Mouse (Mus musculus): ENCODE measurements around the gene Ssxb10. TPM values are rescaled to one million over a fixed set of nuclear protein-coding genes. Genes with fewer than 3 reads are reported as not detected.

The Ssxb10 gene
- polyA plus RNA-seq (2014; fragmentation: Illumina TruSeq; extraction: RNeasy Lipid Tissue Mini Kit (QIAGEN cat#74804); ENCODE audit: low read depth, low replicate concordance): not detected

GRCm38 (mm10) chrX:8327124-8327523 is at the start of gene Ssxb10:
TSS of gene Ssxb10 (plus strand) at chrX:8327424.

GRCm38 (mm10) chrX:8366678-8367077 is 39.5 kb downstream of the Ssxb10 start, which contains the start of gene Ssxb9:
TSS of gene Ssxb9 (plus strand) at chrX:8366978.

Other genes starting within 250 kb of the Ssxb10 start
- 1.2 TPM for gene Was, start 236.9 kb upstream of the Ssxb10 start, polyA plus RNA-seq (2014; fragmentation: Illumina TruSeq; extraction: RNeasy Lipid Tissue Mini Kit (QIAGEN cat#74804); ENCODE audit: low read depth, low replicate concordance)
- gene Wdr13, start 194.5 kb upstream of the Ssxb10 start, polyA plus RNA-seq (2014; fragmentation: Illumina TruSeq; extraction: RNeasy Lipid Tissue Mini Kit (QIAGEN cat#74804); ENCODE audit: low read depth, low replicate concordance): 40.6 TPM
- gene Rbm3, start 181.5 kb upstream of the Ssxb10 start, polyA plus RNA-seq (2014; fragmentation: Illumina TruSeq; extraction: RNeasy Lipid Tissue Mini Kit (QIAGEN cat#74804); ENCODE audit: low read depth, low replicate concordance): 112 TPM
- gene Tbc1d25, start 151.2 kb upstream of the Ssxb10 start, polyA plus RNA-seq (2014; fragmentation: Illumina TruSeq; extraction: RNeasy Lipid Tissue Mini Kit (QIAGEN cat#74804); ENCODE audit: low read depth, low replicate concordance): 3.8 TPM
- 18.6 TPM for gene Ebp, start 133.9 kb upstream of the Ssxb10 start, polyA plus RNA-seq (2014; fragmentation: Illumina TruSeq; extraction: RNeasy Lipid Tissue Mini Kit (QIAGEN cat#74804); ENCODE audit: low read depth, low replicate concordance)
- gene Porcn, start 120.9 kb upstream of the Ssxb10 start, polyA plus RNA-seq (2014; fragmentation: Illumina TruSeq; extraction: RNeasy Lipid Tissue Mini Kit (QIAGEN cat#74804); ENCODE audit: low read depth, low replicate concordance): 4.7 TPM
- 12.9 TPM for gene Ftsj1, start 75.0 kb upstream of the Ssxb10 start, polyA plus RNA-seq (2014; fragmentation: Illumina TruSeq; extraction: RNeasy Lipid Tissue Mini Kit (QIAGEN cat#74804); ENCODE audit: low read depth, low replicate concordance)
- gene Slc38a5, start 56.3 kb upstream of the Ssxb10 start, polyA plus RNA-seq (2014; fragmentation: Illumina TruSeq; extraction: RNeasy Lipid Tissue Mini Kit (QIAGEN cat#74804); ENCODE audit: low read depth, low replicate concordance): not detected
- gene Ssxb9, start 39.6 kb downstream of the Ssxb10 start, polyA plus RNA-seq (2014; fragmentation: Illumina TruSeq; extraction: RNeasy Lipid Tissue Mini Kit (QIAGEN cat#74804); ENCODE audit: low read depth, low replicate concordance): not detected
- not detected for gene Ssxb1, start 85.9 kb downstream of the Ssxb10 start, polyA plus RNA-seq (2014; fragmentation: Illumina TruSeq; extraction: RNeasy Lipid Tissue Mini Kit (QIAGEN cat#74804); ENCODE audit: low read depth, low replicate concordance)
- not detected for gene Ssxb2, start 134.3 kb downstream of the Ssxb10 start, polyA plus RNA-seq (2014; fragmentation: Illumina TruSeq; extraction: RNeasy Lipid Tissue Mini Kit (QIAGEN cat#74804); ENCODE audit: low read depth, low replicate concordance)
- gene Gm14459, start 197.5 kb downstream of the Ssxb10 start, polyA plus RNA-seq (2014; fragmentation: Illumina TruSeq; extraction: RNeasy Lipid Tissue Mini Kit (QIAGEN cat#74804); ENCODE audit: low read depth, low replicate concordance): not detected
- not detected for gene Ssxb6, start 220.8 kb downstream of the Ssxb10 start, polyA plus RNA-seq (2014; fragmentation: Illumina TruSeq; extraction: RNeasy Lipid Tissue Mini Kit (QIAGEN cat#74804); ENCODE audit: low read depth, low replicate concordance)

All from heart, adult 10 weeks (tissue).